Mouse (Mus musculus): ENCODE results near the gene 4933436I01Rik. TPM values are rescaled to one million over a fixed set of nuclear protein-coding genes. Genes with fewer than 3 reads are reported as not detected.

Gene 4933436I01Rik
- not detected in 2 replicates for polyA plus RNA-seq (2015; fragmentation: Nextera tagmentation; extraction: Ambion mirVana)

GRCm38 (mm10) chrX:67921350-67921749, at the start of gene 4933436I01Rik:
Gene 4933436I01Rik, minus strand, starts transcription at chrX:67921450.
- H3K36me3 ChIP-seq = no peaks in the 10 kb centered on the region
- WGBS = 46% methylated on average over 1 of the region's 1 CpGs
- H3K4me3 ChIP-seq = no peak within 1 kb of the TSS
- H3K27ac ChIP-seq = no peak within 1 kb of the TSS
- no peak for ATAC-seq (ENCODE audit: insufficient number of reproducible peaks, low FRiP score, low TSS enrichment, low read depth)
- H3K27me3 ChIP-seq = no peaks in the 10 kb centered on the region
- no peak within 1 kb of the TSS for H3K4me2 ChIP-seq
- H3K9me3 ChIP-seq = no peaks in the 10 kb centered on the region
- H3K9ac ChIP-seq = no peak within 1 kb of the TSS
- H3K4me1 ChIP-seq = no peaks in the 10 kb centered on the region

- WGBS = 62% methylated on average over 1 of the region's 1 CpGs
- ATAC-seq (ENCODE audit: insufficient number of reproducible peaks, low FRiP score, low TSS enrichment, low read depth) = no peak
Measured at GRCm38 (mm10) chrX:67924769-67925470, 3.7 kb upstream of the 4933436I01Rik start.

GRCm38 (mm10) chrX:67883406-67883805, 37.8 kb downstream of the 4933436I01Rik start:
- no peaks in the 10 kb centered on the region for H3K27me3 ChIP-seq
- 62% methylated on average over 3 of the region's 3 CpGs for WGBS
- no peaks in the 10 kb centered on the region for H3K4me1 ChIP-seq
- H3K9ac ChIP-seq = no peak overlapping the region
- H3K4me2 ChIP-seq = no peak overlapping the region
- no peaks in the 10 kb centered on the region for H3K9me3 ChIP-seq
- H3K27ac ChIP-seq = no peak overlapping the region
- ATAC-seq (ENCODE audit: insufficient number of reproducible peaks, low FRiP score, low TSS enrichment, low read depth) = no peak
- no peaks in the 10 kb centered on the region for H3K36me3 ChIP-seq
- H3K4me3 ChIP-seq = no peak overlapping the region

More at GRCm38 (mm10) chrX:67924769-67925470, 3.7 kb upstream of the 4933436I01Rik start:
- Histone ChIP-seq H3K27me3 (no peaks in the 10 kb centered on the region), H3K9me3 (no peaks in the 10 kb centered on the region), H3K9ac (no peak overlapping the region), H3K4me1 (no peaks in the 10 kb centered on the region), H3K36me3 (no peaks in the 10 kb centered on the region), H3K4me2 (no peak overlapping the region), H3K4me3 (no peak overlapping the region), H3K27ac (no peak overlapping the region)

Other genes starting within 250 kb of the 4933436I01Rik start
- not detected in 2 replicates for gene Gm1140, start 227.9 kb downstream of the 4933436I01Rik start, polyA plus RNA-seq (2015; fragmentation: Nextera tagmentation; extraction: Ambion mirVana)
- not detected in 2 replicates for gene Gm14692, start 225.8 kb downstream of the 4933436I01Rik start, polyA plus RNA-seq (2015; fragmentation: Nextera tagmentation; extraction: Ambion mirVana)

Measured in limb, embryonic 15.5 days (tissue).